Mouse (Mus musculus): Measurements from ENCODE around the gene Prr18.
"Not testable (repeated sequence)": the region's sequence is repeated elsewhere in the genome, so short reads cannot be mapped to it uniquely, and the experiment has no call there.

Gene Prr18

GRCm38 (mm10) chr17:8337159-8337558 lies at the start of gene Prr18:
Prr18 (plus strand) TSS chr17:8337459.
- in situ Hi-C loops (cut with MboI, MseI), result not testable (repeated sequence)

GRCm38 (mm10) chr17:8289993-8290679 lies 47.1 kb upstream of the Prr18 start:
- in situ Hi-C loops (cut with MboI, MseI), result no loop called here

- in situ Hi-C loops (cut with MboI, MseI), result no loop called here
Observed at GRCm38 (mm10) chr17:8290736-8291135, 46.5 kb upstream of the Prr18 start.

- in situ Hi-C loops (cut with MboI, MseI), result no loop called here
Observed at GRCm38 (mm10) chr17:8295825-8296224, 41.4 kb upstream of the Prr18 start.

GRCm38 (mm10) chr17:8296313-8296844 lies 40.9 kb upstream of the Prr18 start:
- in situ Hi-C loops (cut with MboI, MseI), result no loop called here

- in situ Hi-C loops (cut with MboI, MseI), result no loop called here
Observed at GRCm38 (mm10) chr17:8297746-8298145, 39.5 kb upstream of the Prr18 start.

GRCm38 (mm10) chr17:8298281-8298680 lies 39.0 kb upstream of the Prr18 start:
- in situ Hi-C loops (cut with MboI, MseI), result no loop called here

GRCm38 (mm10) chr17:8299524-8299923 lies 37.7 kb upstream of the Prr18 start:
- in situ Hi-C loops (cut with MboI, MseI), result no loop called here

- in situ Hi-C loops (cut with MboI, MseI), result loop anchor here (5.0 kb wide), 1 partner anchor 104 kb away; no protein-coding TSS in a partner anchor
Observed at GRCm38 (mm10) chr17:8301515-8301914, 35.7 kb upstream of the Prr18 start.

GRCm38 (mm10) chr17:8302772-8303438 lies 34.4 kb upstream of the Prr18 start:
- in situ Hi-C loops (cut with MboI, MseI), result loop anchor here (5.0 kb wide), 1 partner anchor 106 kb away; no protein-coding TSS in a partner anchor

- in situ Hi-C loops (cut with MboI, MseI), result loop anchor here (5.0 kb wide), 1 partner anchor 106 kb away; no protein-coding TSS in a partner anchor
Observed at GRCm38 (mm10) chr17:8303671-8304070, 33.6 kb upstream of the Prr18 start.

- in situ Hi-C loops (cut with MboI, MseI), result no loop called here
Observed at GRCm38 (mm10) chr17:8305801-8306200, 31.5 kb upstream of the Prr18 start.

GRCm38 (mm10) chr17:8310838-8311614 lies 26.2 kb upstream of the Prr18 start, which contains the start of gene Sft2d1:
Sft2d1 (plus strand) TSS chr17:8311102.
- in situ Hi-C loops (cut with MboI, MseI), result no loop called here

- in situ Hi-C loops (cut with MboI, MseI), result no loop called here
Observed at GRCm38 (mm10) chr17:8311751-8312150, 25.5 kb upstream of the Prr18 start.

GRCm38 (mm10) chr17:8313976-8314375 lies 23.3 kb upstream of the Prr18 start:
- in situ Hi-C loops (cut with MboI, MseI), result no loop called here

- in situ Hi-C loops (cut with MboI, MseI), result no loop called here
Observed at GRCm38 (mm10) chr17:8316251-8316650, 21.0 kb upstream of the Prr18 start.

GRCm38 (mm10) chr17:8326877-8327276 lies 10.4 kb upstream of the Prr18 start:
- in situ Hi-C loops (cut with MboI, MseI), result not testable (repeated sequence)

GRCm38 (mm10) chr17:8328511-8329174 lies 8.6 kb upstream of the Prr18 start:
- in situ Hi-C loops (cut with MboI, MseI), result no loop called here

GRCm38 (mm10) chr17:8330602-8331001 lies 6.7 kb upstream of the Prr18 start:
- in situ Hi-C loops (cut with MboI, MseI), result no loop called here

GRCm38 (mm10) chr17:8339666-8340374 lies 2.6 kb downstream of the Prr18 start:
- in situ Hi-C loops (cut with MboI, MseI), result no loop called here

All from T-helper 1 cell (primary cell).